Mouse (Mus musculus) myocyte (in vitro differentiated cells): Measurements from ENCODE around the gene Tnnc2. TPM values are rescaled to one million over a fixed set of nuclear protein-coding genes. Genes with fewer than 3 reads are reported as not detected.
A peak's percentile ranks its signal among the peaks of the same experiment; 100 is the strongest.

Experiments
- H3K27me3 ChIP-seq: one replicate; pipeline ENCODE4 v1.6.1; 2011; ENCODE audit not compliant: control insufficient read depth, insufficient read depth, insufficient read length
- H3K36me3 ChIP-seq: one replicate; pipeline ENCODE4 v1.6.1; 2011; ENCODE audit not compliant: control insufficient read depth, insufficient read depth
- H3K4me2 ChIP-seq: one replicate; pipeline ENCODE4 v1.6.1; 2011; ENCODE audit warnings: low read depth, control low read depth
- H3K4me3 ChIP-seq: one replicate; pipeline ENCODE4 v1.5.1; 2011; ENCODE audit warnings: mild to moderate bottlenecking, control low read depth, moderate library complexity
- H3K79me2 ChIP-seq: one replicate; pipeline ENCODE4 v1.6.1; 2011; ENCODE audit not compliant: control insufficient read depth, insufficient read depth
- H3ac ChIP-seq: one replicate; pipeline ENCODE4 v1.6.1; 2011; ENCODE audit not compliant: control insufficient read depth, insufficient read length
- CEBPB ChIP-seq: IDR thresholded peaks from 2 replicates; pipeline ENCODE4 v1.6.1; 2011; ENCODE audit warnings: mild to moderate bottlenecking, moderate library complexity; ENCODE audit not compliant: poor library complexity, insufficient read depth, severe bottlenecking
- E2F4 ChIP-seq: IDR thresholded peaks from one replicate; pipeline ENCODE4 v1.6.1; 2011; ENCODE audit warnings: mild to moderate bottlenecking, control low read depth, moderate library complexity; ENCODE audit not compliant: insufficient read depth
- MAX ChIP-seq: IDR thresholded peaks from one replicate; pipeline ENCODE4 v1.6.1; 2011; ENCODE audit warnings: low read depth, mild to moderate bottlenecking, control low read depth
- MYOD1 ChIP-seq, 3 experiments: IDR thresholded peaks; one replicate each; pipeline ENCODE4 v1.6.1; 2011; ENCODE audit warnings: control low read depth in 2 of 3, low read depth in 2 of 3, mild to moderate bottlenecking in 2 of 3, moderate library complexity in 1 of 3; ENCODE audit not compliant: insufficient read length in 2 of 3, control insufficient read depth in 1 of 3
- MYOG ChIP-seq, 3 experiments: IDR thresholded peaks; one replicate each; pipeline ENCODE4 v1.6.1; 2011; ENCODE audit warnings: control low read depth in 2 of 3, low read depth in 2 of 3, mild to moderate bottlenecking in 2 of 3; ENCODE audit not compliant: insufficient read length in 2 of 3, control insufficient read depth in 1 of 3, insufficient read depth in 1 of 3
- POLR2A ChIP-seq: IDR thresholded peaks from one replicate; pipeline ENCODE4 v1.6.1; 2011; ENCODE audit warnings: low read depth, mild to moderate bottlenecking, control low read depth, moderate library complexity; ENCODE audit not compliant: insufficient read length
- POLR2AphosphoS2 ChIP-seq: IDR thresholded peaks from one replicate; pipeline ENCODE4 v1.6.1; 2011; ENCODE audit warnings: low read depth, control low read depth; ENCODE audit not compliant: insufficient read length
- REST ChIP-seq: IDR thresholded peaks from one replicate; pipeline ENCODE4 v1.6.1; 2011; ENCODE audit warnings: mild to moderate bottlenecking, control low read depth, moderate library complexity; ENCODE audit not compliant: insufficient read depth, insufficient read length
- SRF ChIP-seq: IDR thresholded peaks from one replicate; pipeline ENCODE4 v1.6.1; 2011; ENCODE audit warnings: low read depth; ENCODE audit not compliant: control insufficient read depth, insufficient read length
- TCF12 ChIP-seq: IDR thresholded peaks from one replicate; pipeline ENCODE4 v1.6.1; 2011; ENCODE audit warnings: mild to moderate bottlenecking, control low read depth; ENCODE audit not compliant: poor library complexity, insufficient read depth, severe bottlenecking
- TCF3 ChIP-seq: IDR thresholded peaks from one replicate; pipeline ENCODE4 v1.6.1; 2011; ENCODE audit warnings: low read depth, control low read depth; ENCODE audit not compliant: insufficient read length
- USF1 ChIP-seq: IDR thresholded peaks from one replicate; pipeline ENCODE4 v1.6.1; 2011; ENCODE audit warnings: low read depth, mild to moderate bottlenecking, control low read depth, moderate library complexity
- polyA plus RNA-seq: library from polyadenylated mRNA; unstranded; fragments of >200 nt; fragmentation: generic; extraction: Trizol; gene quantifications from one replicate; pipeline ENCODE4 v1.2.1, GENCODE M21; 2012; ENCODE audit warnings: missing spikeins

Tnnc2 gene
- polyA plus RNA-seq, 1 experiment = 3,985 TPM

DNA sequence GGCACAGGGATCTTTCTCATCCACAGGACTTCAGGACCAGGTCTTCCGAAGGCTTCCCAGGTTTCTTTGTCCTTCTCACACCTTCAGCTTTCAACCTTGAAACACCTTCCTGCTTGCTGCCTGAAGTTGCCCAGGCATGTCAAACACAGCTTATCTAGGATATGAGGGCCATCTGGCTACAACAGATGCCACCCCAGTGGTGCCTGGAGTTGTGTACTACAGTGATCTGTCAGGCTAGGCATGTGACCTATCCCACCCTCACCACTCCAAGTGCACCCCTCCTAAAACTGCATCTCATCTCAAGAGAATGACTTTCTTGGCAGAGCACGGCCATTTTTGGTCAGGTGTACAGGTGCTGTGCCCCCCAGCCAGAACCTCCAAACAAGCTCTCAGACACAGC is 18.3 kb downstream of the Tnnc2 start:
- H3K27me3 ChIP-seq = no peaks in the 10 kb centered on the region
- no peak overlapping the region for H3ac ChIP-seq
- H3K4me2 ChIP-seq = no peak overlapping the region
- H3K36me3 ChIP-seq = peaks cover 60% of the 10 kb centered on the region
- H3K79me2 ChIP-seq = no peaks in the 10 kb centered on the region
- H3K4me3 ChIP-seq = no peak overlapping the region
- no peak for TF ChIP-seq REST
- TF ChIP-seq MYOD1 (IDR thresholded peaks at IDR 0.05; ENCODE audit: control insufficient read depth in 1 of 3, insufficient read length in 2 of 3, low read depth in 2 of 3) = no peak
- no peak for TF ChIP-seq TCF3

- H3K4me2 ChIP-seq = no peak overlapping the region
- H3K27me3 ChIP-seq = no peaks in the 10 kb centered on the region
- TF ChIP-seq E2F4 = no peak
- no peak for TF ChIP-seq MYOD1 (IDR thresholded peaks at IDR 0.05; ENCODE audit: control insufficient read depth in 1 of 3, insufficient read length in 2 of 3, low read depth in 2 of 3)
- peaks cover 67% of the 10 kb centered on the region for H3K36me3 ChIP-seq
- H3K4me3 ChIP-seq = no peak overlapping the region
- no peak overlapping the region for H3ac ChIP-seq
- no peaks in the 10 kb centered on the region for H3K79me2 ChIP-seq
Measured at GRCm38 (mm10) chr2:164760059-164760833, 19.5 kb downstream of the Tnnc2 start.

- H3ac ChIP-seq = no peak overlapping the region
- no peaks in the 10 kb centered on the region for H3K79me2 ChIP-seq
- H3K36me3 ChIP-seq = peaks cover 73% of the 10 kb centered on the region
- no peaks in the 10 kb centered on the region for H3K27me3 ChIP-seq
- no peak for TF ChIP-seq SRF
- TF ChIP-seq E2F4 = no peak
- no peak for TF ChIP-seq MYOG (IDR thresholded peaks at IDR 0.05; ENCODE audit: control insufficient read depth in 1 of 3, insufficient read depth in 1 of 3, insufficient read length in 2 of 3, low read depth in 2 of 3)
- no peak for TF ChIP-seq REST
- no peak for TF ChIP-seq MAX
- TF ChIP-seq MYOD1 (IDR thresholded peaks at IDR 0.05; ENCODE audit: control insufficient read depth in 1 of 3, insufficient read length in 2 of 3, low read depth in 2 of 3) = no peak
- TF ChIP-seq USF1 = no peak
- no peak for TF ChIP-seq CEBPB
- no peak for TF ChIP-seq TCF12
- TF ChIP-seq POLR2AphosphoS2 = no peak
- TF ChIP-seq POLR2A = no peak
- no peak for TF ChIP-seq TCF3
- H3K4me3 ChIP-seq = no peak overlapping the region
- no peak overlapping the region for H3K4me2 ChIP-seq
Measured at GRCm38 (mm10) chr2:164758692-164759091, 21.1 kb downstream of the Tnnc2 start.

GRCm38 (mm10) chr2:164757841-164758240 is 21.9 kb downstream of the Tnnc2 start:
- no peak overlapping the region for H3ac ChIP-seq
- no peaks in the 10 kb centered on the region for H3K79me2 ChIP-seq
- H3K27me3 ChIP-seq = no peaks in the 10 kb centered on the region
- H3K4me3 ChIP-seq = no peak overlapping the region
- TF ChIP-seq MYOG (IDR thresholded peaks at IDR 0.05; ENCODE audit: control insufficient read depth in 1 of 3, insufficient read depth in 1 of 3, insufficient read length in 2 of 3, low read depth in 2 of 3) (no peak), POLR2AphosphoS2 (no peak), TCF3 (no peak), SRF (no peak), POLR2A (no peak), USF1 (no peak), CEBPB (no peak), MAX (no peak), REST (no peak), TCF12 (no peak), MYOD1 (IDR thresholded peaks at IDR 0.05; ENCODE audit: control insufficient read depth in 1 of 3, insufficient read length in 2 of 3, low read depth in 2 of 3) (no peak), E2F4 (no peak)
- peaks cover 75% of the 10 kb centered on the region for H3K36me3 ChIP-seq
- H3K4me2 ChIP-seq = no peak overlapping the region

GRCm38 (mm10) chr2:164754800-164755199 is 25.0 kb downstream of the Tnnc2 start:
- TF ChIP-seq MYOD1 (IDR thresholded peaks at IDR 0.05; ENCODE audit: control insufficient read depth in 1 of 3, insufficient read length in 2 of 3, low read depth in 2 of 3) = peak in 1 of 3 experiments; percentile 5
- no peak for TF ChIP-seq CEBPB
- no peak for TF ChIP-seq REST
- TF ChIP-seq TCF12 = no peak
- no peak overlapping the region for H3K4me3 ChIP-seq
- H3K4me2 ChIP-seq = no peak overlapping the region
- H3K27me3 ChIP-seq = no peaks in the 10 kb centered on the region
- peaks cover 12% of the 10 kb centered on the region for H3K79me2 ChIP-seq
- H3K36me3 ChIP-seq = peaks cover 60% of the 10 kb centered on the region
- no peak overlapping the region for H3ac ChIP-seq
